Mouse (Mus musculus) brain, embryonic 14.5 days (tissue): ENCODE results near the gene Lasp1. TPM values are rescaled to one million over a fixed set of nuclear protein-coding genes. Genes with fewer than 3 reads are reported as not detected.
A peak's percentile ranks its signal among the peaks of the same experiment; 100 is the strongest.
"Not testable (repeated sequence)": the region's sequence is repeated elsewhere in the genome, so short reads cannot be mapped to it uniquely, and the experiment has no call there.

Source experiments
- DNase-seq: peaks from one replicate; pipeline ENCODE4 v3.0.0-alpha.2; 2011; ENCODE audit warnings: low read depth
- CTCF ChIP-seq: fragments of 200-500 bp; IDR thresholded peaks from 2 replicates; pipeline ENCODE4 v1.5.1; 2012; ENCODE audit warnings: inconsistent platforms, mild to moderate bottlenecking, moderate library complexity, borderline replicate concordance; ENCODE audit not compliant: insufficient read depth, insufficient read length; ENCODE audit errors: extremely low read depth
- POLR2A ChIP-seq: fragments of 200-500 bp; IDR thresholded peaks from 2 replicates; pipeline ENCODE4 v1.6.1; 2012; ENCODE audit warnings: mild to moderate bottlenecking, inconsistent platforms, borderline replicate concordance; ENCODE audit not compliant: poor library complexity, insufficient read depth, insufficient read length, severe bottlenecking; ENCODE audit errors: extremely low read depth
- polyA plus RNA-seq: library from polyadenylated mRNA; depleted of rRNA; stranded (reverse); fragments of >200 nt; gene quantifications from 2 replicates; pipeline ENCODE4 v1.2.3, GENCODE M21; 2012

The Lasp1 gene
- polyA plus RNA-seq, 1 experiment: 139 TPM

DNA sequence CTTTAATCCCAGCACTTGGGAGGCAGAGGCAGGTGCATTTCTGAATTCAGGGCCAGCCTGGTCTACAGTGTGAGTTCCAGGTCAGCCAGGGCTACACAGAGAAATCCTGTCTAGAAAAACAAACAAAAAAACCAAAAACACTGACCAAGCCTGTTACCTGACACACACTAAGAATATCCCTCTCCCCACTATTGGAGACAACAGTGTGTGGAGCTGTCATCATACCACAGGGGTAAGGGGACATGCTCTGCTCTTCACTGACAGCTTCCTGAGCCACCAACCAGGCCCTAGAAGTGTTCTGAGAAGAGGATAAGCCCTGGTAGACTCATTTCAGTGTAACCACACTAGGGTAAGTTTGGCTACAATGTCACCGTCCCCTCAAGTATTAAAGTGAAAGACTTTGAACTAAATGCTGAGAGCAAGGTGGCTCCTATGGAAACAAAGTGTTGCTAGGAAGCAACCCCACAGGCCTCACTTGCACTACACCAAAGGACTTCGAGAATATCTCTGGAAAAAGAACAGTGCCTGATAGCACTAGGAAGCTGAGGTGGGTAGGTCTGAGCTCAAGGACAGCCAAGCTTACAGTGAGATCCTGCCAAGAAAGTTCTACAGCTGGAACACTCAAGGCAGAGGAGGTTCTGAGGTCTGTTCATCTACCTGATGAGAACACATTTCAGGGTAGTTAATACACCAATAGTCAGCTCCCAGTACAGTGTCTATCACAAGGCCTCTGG, 18.7 kb upstream of the Lasp1 start:
- DNase-seq: no peak
- TF ChIP-seq POLR2A (no peak), CTCF (no peak)

- DNase-seq: no peak
- no peak for TF ChIP-seq CTCF
- TF ChIP-seq POLR2A: no peak
Measured at GRCm38 (mm10) chr11:97781478-97781831, 17.3 kb upstream of the Lasp1 start.

- TF ChIP-seq POLR2A (peak; percentile 69; the same call in 1 of the 2 replicates), CTCF (no peak)
- DNase-seq: peak; percentile 99
Measured at GRCm38 (mm10) chr11:97781832-97782563, 16.8 kb upstream of the Lasp1 start, which contains the start of gene Rpl23. Rpl23 (minus strand) TSS chr11:97782437.

DNA sequence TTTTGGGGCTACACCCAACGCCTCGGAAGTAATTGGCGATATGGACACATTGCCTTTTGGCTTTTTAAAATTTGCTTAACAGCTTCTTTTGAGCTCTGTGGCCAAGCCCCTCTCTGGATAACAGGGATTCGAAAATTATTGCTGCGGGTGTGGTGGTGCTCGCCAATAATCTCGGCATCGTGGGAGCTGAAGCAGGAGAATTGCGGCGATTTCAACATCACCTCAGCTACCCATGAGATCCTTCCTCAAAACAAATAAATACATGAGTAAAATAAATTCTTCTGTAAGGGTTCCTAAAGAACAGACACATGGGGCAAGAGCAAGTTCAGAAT, 16.3 kb upstream of the Lasp1 start:
- DNase-seq: no peak
- TF ChIP-seq POLR2A (no peak), CTCF (no peak)

DNA sequence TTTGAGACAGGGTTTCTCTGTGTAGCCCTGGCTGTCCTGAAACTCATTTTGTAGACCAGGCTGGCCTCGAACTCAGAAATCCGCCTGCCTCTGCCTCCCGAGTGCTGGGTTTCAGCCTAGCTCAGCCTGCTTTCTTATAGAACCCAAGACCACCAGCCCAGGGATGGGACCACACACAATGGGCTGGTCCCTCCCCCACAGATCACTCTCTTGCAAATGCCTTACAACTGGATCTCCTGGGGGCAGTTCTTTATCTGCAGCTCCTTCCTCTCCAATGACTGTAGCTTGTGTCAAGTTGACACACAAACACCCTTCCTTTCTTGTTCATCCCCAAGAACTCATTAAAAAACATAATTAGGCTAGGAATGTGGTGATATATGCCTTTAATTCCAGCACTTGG, 10.8 kb upstream of the Lasp1 start:
- no peak for DNase-seq
- TF ChIP-seq POLR2A: no peak
- no peak for TF ChIP-seq CTCF

- TF ChIP-seq POLR2A (no peak), CTCF (no peak)
Measured at GRCm38 (mm10) chr11:97789727-97790126, 9.1 kb upstream of the Lasp1 start.

DNA sequence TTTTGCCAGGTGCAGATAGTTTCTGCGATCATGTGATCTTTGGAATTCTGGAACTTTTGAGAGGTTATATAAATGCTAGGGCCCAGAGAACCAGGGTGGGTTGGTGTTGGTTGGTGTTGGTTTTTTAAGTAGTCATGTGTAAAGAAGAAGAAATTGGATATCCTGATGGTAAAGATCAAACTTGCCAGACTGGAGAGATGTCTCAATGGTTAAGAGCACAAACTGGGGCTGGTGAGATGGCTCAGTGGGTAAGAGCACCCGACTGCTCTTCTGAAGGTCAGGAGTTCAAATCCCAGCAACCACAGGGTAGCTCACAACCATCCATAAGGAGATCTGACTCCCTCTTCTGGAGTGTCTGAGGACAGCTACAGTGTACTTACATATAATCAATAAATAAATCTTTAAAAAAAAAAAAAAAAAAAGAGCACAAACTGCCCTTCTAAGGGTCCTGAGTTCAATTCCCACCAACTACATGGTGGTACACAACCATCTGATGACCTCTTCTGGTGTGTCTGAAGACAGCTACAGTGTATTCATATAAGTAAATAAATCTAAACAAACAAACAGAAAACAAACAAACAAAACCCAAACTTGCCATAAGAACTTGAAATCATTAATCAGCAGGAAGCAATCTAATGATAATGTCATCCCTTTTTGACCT, 7.9 kb upstream of the Lasp1 start:
- not testable (repeated sequence) for DNase-seq

More at GRCm38 (mm10) chr11:97789727-97790126, 9.1 kb upstream of the Lasp1 start:
- no peak for DNase-seq

GRCm38 (mm10) chr11:97793165-97793564, 5.6 kb upstream of the Lasp1 start:
- peak; percentile 59 for DNase-seq
- TF ChIP-seq POLR2A (no peak), CTCF (peak; percentile 35; the same call in 1 of the 2 replicates)

DNA sequence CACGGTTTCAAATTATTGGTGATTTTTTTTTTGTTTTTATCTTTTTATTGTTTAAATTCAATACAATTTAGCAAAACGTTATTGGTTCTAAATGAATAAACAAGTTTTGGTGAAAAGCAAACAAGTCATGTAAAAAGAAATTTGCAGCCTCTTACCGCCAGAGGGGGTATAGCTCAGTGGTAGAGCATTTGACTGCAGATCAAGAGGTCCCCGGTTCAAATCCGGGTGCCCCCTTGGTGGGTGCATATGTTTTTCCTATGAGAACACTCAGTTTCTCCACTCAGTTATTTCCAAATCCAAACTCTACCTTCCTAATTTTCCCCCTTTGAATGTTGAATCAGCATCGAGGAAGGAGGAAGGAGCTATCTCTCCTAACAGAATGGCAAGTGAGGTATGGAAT, 1.9 kb upstream of the Lasp1 start:
- peak; percentile 73 for DNase-seq
- no peak for TF ChIP-seq POLR2A
- peak; percentile 9; the same call in 1 of the 2 replicates for TF ChIP-seq CTCF

DNA sequence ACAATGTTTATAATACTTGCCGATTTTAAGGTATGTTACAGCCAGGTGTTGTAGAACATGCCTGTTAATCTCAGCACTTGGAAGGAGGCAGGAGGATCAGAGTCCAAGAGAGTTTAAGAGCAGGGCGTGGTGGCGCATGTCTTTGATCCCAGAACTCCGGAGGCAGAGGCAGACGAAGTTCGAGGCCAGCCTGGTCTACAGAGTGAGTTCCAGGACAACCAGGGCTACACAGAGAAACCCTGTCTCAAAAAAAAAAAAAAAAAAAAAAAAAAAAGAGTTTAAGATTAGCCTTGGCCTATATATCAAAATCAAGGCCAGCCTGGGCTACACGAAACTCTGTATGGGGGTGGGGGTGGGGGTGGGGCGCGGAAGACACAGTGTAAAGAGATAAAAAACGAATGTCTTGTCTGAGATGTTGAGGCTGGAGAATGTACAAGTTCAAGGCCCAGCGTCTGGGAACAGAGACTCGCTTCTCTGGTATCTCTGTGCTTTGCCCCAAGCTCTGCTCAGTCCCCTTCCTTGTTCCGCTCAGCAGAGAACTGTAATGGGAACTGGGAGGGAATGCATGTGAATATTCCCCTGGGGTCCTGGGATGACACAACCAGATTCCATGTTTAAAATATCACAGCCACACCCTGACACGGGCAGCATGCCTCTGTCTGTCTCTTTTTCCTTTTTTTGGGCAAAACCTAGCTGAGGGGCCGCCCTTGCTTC, 1.3 kb upstream of the Lasp1 start:
- DNase-seq: no peak
- TF ChIP-seq CTCF (no peak), POLR2A (no peak)

- TF ChIP-seq CTCF: no peak
- no peak for TF ChIP-seq POLR2A
- no peak for DNase-seq
Measured at GRCm38 (mm10) chr11:97798083-97798435, 741 bp upstream of the Lasp1 start.

DNA sequence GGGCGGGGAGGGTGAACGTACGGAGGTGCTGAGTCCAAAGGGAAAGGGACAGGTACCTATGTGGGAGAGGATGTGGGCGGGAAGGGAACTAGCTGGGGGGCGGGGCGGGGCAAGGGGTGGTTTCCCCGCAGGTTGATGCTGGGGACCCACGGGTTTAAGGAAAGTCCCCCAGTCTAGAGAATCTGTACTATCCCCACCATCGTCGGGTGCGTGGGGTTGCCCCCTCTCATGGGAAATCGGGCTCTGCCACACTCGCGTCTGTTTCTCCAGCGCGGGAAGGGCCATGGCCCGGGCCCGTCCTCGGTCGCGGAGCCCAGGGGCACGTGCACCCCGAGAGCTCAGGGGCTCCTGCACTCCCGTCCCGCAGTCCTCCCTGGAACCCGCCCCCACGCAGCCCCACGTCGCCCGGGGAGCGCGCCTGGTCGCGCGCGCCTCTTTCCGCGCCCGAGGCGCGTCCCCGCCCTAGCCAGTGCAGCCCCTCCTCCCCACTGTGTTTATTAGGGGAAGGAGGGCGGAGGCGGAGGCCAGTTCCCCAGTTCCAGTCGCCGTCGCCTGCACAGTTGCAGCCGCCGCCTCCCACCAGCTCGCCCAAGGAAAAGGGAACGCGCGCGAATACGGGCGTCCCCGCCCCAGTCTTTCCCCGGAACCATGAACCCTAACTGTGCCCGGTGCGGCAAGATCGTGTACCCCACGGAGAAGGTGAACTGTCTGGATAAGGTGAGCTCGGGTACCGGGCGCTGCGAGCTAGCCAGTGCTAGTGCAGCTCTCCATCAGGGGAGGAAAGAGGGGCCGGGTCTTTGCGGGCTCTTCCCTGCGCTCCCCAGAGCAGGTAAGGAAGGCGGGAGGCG, 570 bp downstream of the Lasp1 start:
- no peak for TF ChIP-seq CTCF
- peak; percentile 70 for TF ChIP-seq POLR2A
- peak; percentile 92 for DNase-seq
